ENCODE assay signal across 11 mouse cellular contexts in genomic region chr9:69992841-69993277, GRCm38 (mm10). TPM values are rescaled to one million over a fixed set of nuclear protein-coding genes. Genes with fewer than 3 reads are reported as not detected.
A peak's percentile ranks its signal among the peaks of the same experiment; 100 is the strongest.
DNase-seq lines count a peak whose midpoint lies in the region; ATAC-seq lines count a peak whose summit lies in the region.
"Had no signal": no experiment of that assay in that cellular context is flagged by ENCODE, and none has a peak within 500 bp of the region (broad histone marks: within the 10 kb centered on the region; RNA-seq: fewer than 3 reads in every experiment).

No protein-coding gene starts in this region.

- H3K4me3 ChIP-seq in liver, embryonic 15.5 days (replicated peaks): no peak overlapping the region
- no peak overlapping the region for H3K4me3 ChIP-seq in forebrain, embryonic 12.5 days (replicated peaks)
- H3K4me3 ChIP-seq: midbrain, embryonic 10.5 days had no signal

- intact Hi-C loops in heart, postnatal 25 days (cut with DNase I): no loop called here

- H3K4me2 ChIP-seq in liver, embryonic 15.5 days: peak overlapping the region; percentile 23; the same call in 1 of the 2 replicates
- H3K4me2 ChIP-seq in forebrain, embryonic 12.5 days: no peak overlapping the region

- peaks cover 48% of the 10 kb centered on the region for H3K4me1 ChIP-seq in liver, embryonic 15.5 days (replicated peaks)
- peaks cover 24% of the 10 kb centered on the region for H3K4me1 ChIP-seq in forebrain, embryonic 12.5 days

- peak; percentile 91 for DNase-seq in heart, adult 11 months
- DNase-seq in heart, postnatal 25 days (ENCODE audit: low spot score): no peak
- peak; percentile 24 for DNase-seq in thymus, postnatal 14 days
- no peak for DNase-seq in thymus, postnatal 25 days
- no peak for DNase-seq in frontal cortex, postnatal 25 days (ENCODE audit: low spot score in 2 of 2)
- DNase-seq in embryo, embryonic 10 days (ENCODE audit: low spot score): no peak

- H3K9ac ChIP-seq in liver, embryonic 15.5 days: no peak overlapping the region
- H3K9ac ChIP-seq in forebrain, embryonic 12.5 days: no peak overlapping the region

- ATAC-seq in liver, embryonic 15.5 days (ENCODE audit: insufficient read depth): no peak
- ATAC-seq in forebrain, embryonic 12.5 days (ENCODE audit: low FRiP score): no peak

- H3K9me3 ChIP-seq in liver, embryonic 15.5 days (replicated peaks): no peaks in the 10 kb centered on the region
- H3K9me3 ChIP-seq in forebrain, embryonic 12.5 days: no peaks in the 10 kb centered on the region
- H3K9me3 ChIP-seq: midbrain, embryonic 10.5 days had no signal

- H3K27ac ChIP-seq in liver, embryonic 15.5 days (replicated peaks): peak overlapping the region; percentile 58
- no peak overlapping the region for H3K27ac ChIP-seq in forebrain, embryonic 12.5 days
- H3K27ac ChIP-seq: midbrain, embryonic 10.5 days had no signal

- 4% methylated on average over 5 of the region's 5 CpGs for WGBS in liver, embryonic 15.5 days (ENCODE audit: insufficient replicate concordance)
- 89% methylated on average over 5 of the region's 5 CpGs for WGBS in forebrain, embryonic 12.5 days

- H3K27me3 ChIP-seq in liver, embryonic 15.5 days: no peaks in the 10 kb centered on the region
- H3K27me3 ChIP-seq in forebrain, embryonic 12.5 days: no peaks in the 10 kb centered on the region

- H3K36me3 ChIP-seq in liver, embryonic 15.5 days (replicated peaks): peaks cover 32% of the 10 kb centered on the region
- H3K36me3 ChIP-seq in forebrain, embryonic 12.5 days (replicated peaks): peaks cover 31% of the 10 kb centered on the region

RNA-seq across cellular contexts. Expression of gene Bnip2, which starts 3.6 kb away (rescaled TPM):
- 100 to 1,000 TPM in 1 of 2 experiments, 10 to 100 TPM in 1; 97.7 to 108 TPM for total RNA-seq in heart, postnatal 25 days (2021)
- 42.7 and 43.5 TPM in 2 replicates for polyA plus RNA-seq in liver, embryonic 15.5 days (2015; fragmentation: Nextera tagmentation; extraction: Ambion mirVana)
- polyA plus RNA-seq in forebrain, embryonic 12.5 days (2016; fragmentation: Nextera tagmentation; extraction: Ambion mirVana): 115 and 119 TPM in 2 replicates

RNA-seq across cellular contexts. Expression of gene Gtf2a2, which starts 19.5 kb away (rescaled TPM):
- total RNA-seq in heart, postnatal 25 days (2021): 10 to 100 TPM; 51.3 to 58.7 TPM
- 112 and 115 TPM in 2 replicates for polyA plus RNA-seq in liver, embryonic 15.5 days (2015; fragmentation: Nextera tagmentation; extraction: Ambion mirVana)
- polyA plus RNA-seq in forebrain, embryonic 12.5 days (2016; fragmentation: Nextera tagmentation; extraction: Ambion mirVana): 203 and 211 TPM in 2 replicates

RNA-seq across cellular contexts. Expression of gene Gcnt3, which starts 45.0 kb away (rescaled TPM):
- under 1 TPM in 1 of 2 experiments, not detected in 1; 0.08 TPM for total RNA-seq in heart, postnatal 25 days (2021)
- polyA plus RNA-seq in liver, embryonic 15.5 days (2015; fragmentation: Nextera tagmentation; extraction: Ambion mirVana): not detected in 2 replicates
- not detected in 2 replicates for polyA plus RNA-seq in forebrain, embryonic 12.5 days (2016; fragmentation: Nextera tagmentation; extraction: Ambion mirVana)
- total RNA-seq: layer of hippocampus, postnatal 25 days had no signal
- polyA plus RNA-seq: embryonic facial prominence, embryonic 11.5 days; midbrain, embryonic 10.5 days had no signal

Comparison
In these comparisons a context has a peak if more than half of its experiments do, and no peak if none do; other contexts are left out.
1. DNase-seq: peak in heart, adult 11 months (single experiment) and thymus, postnatal 14 days (single experiment); none in heart, postnatal 25 days (single experiment), thymus, postnatal 25 days (single experiment), frontal cortex, postnatal 25 days (0 of 2) and embryo, embryonic 10 days (single experiment).